Mouse (Mus musculus): ENCODE results near the gene Rnf31. TPM values are rescaled to one million over a fixed set of nuclear protein-coding genes. Genes with fewer than 3 reads are reported as not detected.

Rnf31 gene
- polyA plus RNA-seq, 1 experiment from 2014 or later: 20.6 TPM

DNA sequence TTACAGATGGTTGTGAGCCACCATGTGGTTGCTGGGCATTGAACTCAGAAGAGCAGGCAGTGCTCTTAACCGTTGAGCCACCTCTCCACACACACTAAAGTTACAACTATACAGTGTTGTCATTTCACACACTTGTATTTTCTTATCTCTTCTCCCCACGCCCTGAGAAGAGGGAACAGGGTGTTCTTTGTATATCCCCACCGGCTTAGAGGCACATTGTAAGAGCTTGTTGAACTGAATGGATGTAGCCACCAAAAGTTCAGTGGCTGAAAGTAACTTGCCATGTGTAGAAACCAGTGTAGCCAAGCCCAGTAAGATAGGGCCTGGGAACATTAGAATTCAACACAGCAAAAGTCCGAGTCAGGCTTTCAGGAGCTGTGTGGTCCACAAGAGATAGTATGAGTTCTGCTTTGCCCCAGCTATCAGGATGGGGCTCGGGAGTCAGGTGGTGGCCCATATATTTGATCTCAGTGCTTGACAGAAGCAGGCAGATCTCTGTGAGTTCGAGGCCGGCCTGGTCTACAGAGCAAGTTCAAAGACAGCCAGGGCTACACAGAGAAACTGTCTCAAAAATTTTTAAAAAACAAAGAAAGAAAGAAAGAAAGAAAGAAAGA is 23.2 kb downstream of the Rnf31 start:
- H3K9ac ChIP-seq: no peak overlapping the region
- H3K4me3 ChIP-seq: no peak overlapping the region
- H3K27ac ChIP-seq: no peak overlapping the region
- WGBS: 79% methylated on average over 7 of the region's 7 CpGs
- no peaks in the 10 kb centered on the region for H3K36me3 ChIP-seq
- H3K4me2 ChIP-seq (replicated peaks): no peak overlapping the region
- no peaks in the 10 kb centered on the region for H3K27me3 ChIP-seq
- H3K9me3 ChIP-seq: no peaks in the 10 kb centered on the region
- no peak for ATAC-seq (ENCODE audit: insufficient number of reproducible peaks, insufficient read depth, low FRiP score, low TSS enrichment)
- no peaks in the 10 kb centered on the region for H3K4me1 ChIP-seq

GRCm38 (mm10) chr14:55615876-55616275 is 24.4 kb downstream of the Rnf31 start:
- ATAC-seq (ENCODE audit: insufficient number of reproducible peaks, insufficient read depth, low FRiP score, low TSS enrichment): no peak
- Histone ChIP-seq H3K9ac (no peak overlapping the region), H3K4me3 (no peak overlapping the region), H3K4me1 (no peaks in the 10 kb centered on the region), H3K36me3 (no peaks in the 10 kb centered on the region), H3K27ac (no peak overlapping the region), H3K9me3 (no peaks in the 10 kb centered on the region), H3K27me3 (no peaks in the 10 kb centered on the region), H3K4me2 (replicated peaks) (no peak overlapping the region)
- 24% methylated on average over 2 of the region's 2 CpGs for WGBS

- Histone ChIP-seq H3K4me2 (replicated peaks) (no peak overlapping the region), H3K27me3 (no peaks in the 10 kb centered on the region), H3K4me3 (no peak overlapping the region), H3K36me3 (no peaks in the 10 kb centered on the region), H3K9me3 (no peaks in the 10 kb centered on the region), H3K4me1 (no peaks in the 10 kb centered on the region), H3K27ac (no peak overlapping the region), H3K9ac (no peak overlapping the region)
- WGBS: 90% methylated on average over 2 of the region's 2 CpGs
- ATAC-seq (ENCODE audit: insufficient number of reproducible peaks, insufficient read depth, low FRiP score, low TSS enrichment): no peak
Observed at GRCm38 (mm10) chr14:55616844-55617243, 25.3 kb downstream of the Rnf31 start.

DNA sequence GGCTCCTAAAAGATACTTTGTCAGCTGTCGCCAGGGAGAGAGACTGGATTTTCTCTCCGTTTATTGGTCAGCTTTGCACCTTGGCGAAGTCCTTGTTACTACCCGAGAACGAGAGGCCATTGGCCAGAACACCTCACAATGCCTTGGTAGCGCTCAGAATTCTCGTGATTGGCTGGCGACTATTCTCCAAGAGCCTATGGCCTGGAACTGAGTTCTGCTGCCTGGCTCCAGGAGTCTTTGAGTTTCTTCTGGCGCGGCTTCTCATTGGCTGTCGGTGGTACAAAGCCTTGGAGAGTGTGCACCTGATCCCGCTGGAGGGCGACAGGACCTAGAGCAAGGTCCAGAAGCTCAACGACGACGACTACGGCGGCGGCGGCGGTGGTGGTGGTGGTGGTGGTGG is 26.3 kb downstream of the Rnf31 start, which contains the start of gene Rec8:
TSS of gene Rec8 (plus strand) at position 216 of the 400 bp plus-strand sequence.
- no peaks in the 10 kb centered on the region for H3K4me1 ChIP-seq
- H3K36me3 ChIP-seq: no peaks in the 10 kb centered on the region
- H3K4me3 ChIP-seq: peak within 1 kb of the TSS; percentile 18
- no peak within 1 kb of the TSS for H3K9ac ChIP-seq
- ATAC-seq (ENCODE audit: insufficient number of reproducible peaks, insufficient read depth, low FRiP score, low TSS enrichment): peak; percentile 43; the same call in 1 of the 2 replicates
- no peak within 1 kb of the TSS for H3K27ac ChIP-seq
- H3K27me3 ChIP-seq: no peaks in the 10 kb centered on the region
- peak within 1 kb of the TSS; percentile 35 for H3K4me2 ChIP-seq (replicated peaks)
- 18% methylated on average over 21 of the region's 21 CpGs for WGBS
- no peaks in the 10 kb centered on the region for H3K9me3 ChIP-seq

GRCm38 (mm10) chr14:55618486-55619195 is 27.1 kb downstream of the Rnf31 start:
- WGBS: 41% methylated on average over 22 of the region's 22 CpGs
- no peak for ATAC-seq (ENCODE audit: insufficient number of reproducible peaks, insufficient read depth, low FRiP score, low TSS enrichment)
- H3K9ac ChIP-seq: no peak overlapping the region
- H3K27me3 ChIP-seq: no peaks in the 10 kb centered on the region
- H3K4me3 ChIP-seq: peak overlapping the region; percentile 18
- no peak overlapping the region for H3K27ac ChIP-seq
- no peaks in the 10 kb centered on the region for H3K36me3 ChIP-seq
- no peaks in the 10 kb centered on the region for H3K9me3 ChIP-seq
- H3K4me1 ChIP-seq: no peaks in the 10 kb centered on the region
- H3K4me2 ChIP-seq (replicated peaks): peak overlapping the region; percentile 35

- H3K9ac ChIP-seq: no peak overlapping the region
- no peak overlapping the region for H3K27ac ChIP-seq
- H3K4me1 ChIP-seq: no peaks in the 10 kb centered on the region
- peaks cover 91% of the 10 kb centered on the region for H3K36me3 ChIP-seq
- no peak overlapping the region for H3K4me2 ChIP-seq (replicated peaks)
- WGBS: 96% methylated on average over 27 of the region's 27 CpGs
- H3K4me3 ChIP-seq: no peak overlapping the region
- no peaks in the 10 kb centered on the region for H3K9me3 ChIP-seq
- no peak for ATAC-seq (ENCODE audit: insufficient number of reproducible peaks, insufficient read depth, low FRiP score, low TSS enrichment)
- H3K27me3 ChIP-seq: no peaks in the 10 kb centered on the region
Observed at GRCm38 (mm10) chr14:55628077-55628827, 36.7 kb downstream of the Rnf31 start.

DNA sequence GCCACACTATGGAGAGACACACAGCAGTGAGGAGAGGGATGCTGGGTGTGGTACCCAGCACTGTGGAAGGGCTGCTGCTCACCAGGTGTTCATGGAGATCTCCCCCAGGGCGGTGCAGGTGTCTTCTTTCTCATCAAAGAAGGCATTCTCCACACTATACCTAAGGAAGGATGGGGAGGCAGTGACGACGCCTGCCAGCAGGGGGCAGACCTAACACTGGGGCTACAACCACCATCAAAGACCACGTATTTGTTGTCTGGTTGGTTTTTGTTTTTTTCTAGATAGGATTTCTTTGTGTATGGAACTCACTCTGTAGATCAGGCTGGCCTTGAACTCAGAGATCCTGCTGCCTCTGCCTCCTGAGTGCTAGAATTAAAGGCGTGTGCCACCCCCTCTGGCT is 37.8 kb downstream of the Rnf31 start:
- no peaks in the 10 kb centered on the region for H3K9me3 ChIP-seq
- H3K4me1 ChIP-seq: peaks cover 1% of the 10 kb centered on the region
- H3K4me2 ChIP-seq (replicated peaks): no peak overlapping the region
- H3K4me3 ChIP-seq: no peak overlapping the region
- no peak overlapping the region for H3K9ac ChIP-seq
- 50% methylated on average over 5 of the region's 5 CpGs for WGBS
- H3K27ac ChIP-seq: no peak overlapping the region
- peaks cover 97% of the 10 kb centered on the region for H3K36me3 ChIP-seq
- no peak for ATAC-seq (ENCODE audit: insufficient number of reproducible peaks, insufficient read depth, low FRiP score, low TSS enrichment)
- H3K27me3 ChIP-seq: no peaks in the 10 kb centered on the region

GRCm38 (mm10) chr14:55634874-55635522 is 43.5 kb downstream of the Rnf31 start:
- Histone ChIP-seq H3K4me3 (peak overlapping the region; percentile 59), H3K4me2 (replicated peaks) (peak overlapping the region; percentile 94), H3K4me1 (peaks cover 13% of the 10 kb centered on the region), H3K27me3 (no peaks in the 10 kb centered on the region), H3K36me3 (peaks cover 81% of the 10 kb centered on the region), H3K9ac (peak overlapping the region; percentile 67), H3K9me3 (no peaks in the 10 kb centered on the region), H3K27ac (peak overlapping the region; percentile 41; the same call in 1 of the 2 replicates)
- 5% methylated on average over 23 of the region's 23 CpGs for WGBS
- peak; percentile 57; the same call in 1 of the 2 replicates for ATAC-seq (ENCODE audit: insufficient number of reproducible peaks, insufficient read depth, low FRiP score, low TSS enrichment)

DNA sequence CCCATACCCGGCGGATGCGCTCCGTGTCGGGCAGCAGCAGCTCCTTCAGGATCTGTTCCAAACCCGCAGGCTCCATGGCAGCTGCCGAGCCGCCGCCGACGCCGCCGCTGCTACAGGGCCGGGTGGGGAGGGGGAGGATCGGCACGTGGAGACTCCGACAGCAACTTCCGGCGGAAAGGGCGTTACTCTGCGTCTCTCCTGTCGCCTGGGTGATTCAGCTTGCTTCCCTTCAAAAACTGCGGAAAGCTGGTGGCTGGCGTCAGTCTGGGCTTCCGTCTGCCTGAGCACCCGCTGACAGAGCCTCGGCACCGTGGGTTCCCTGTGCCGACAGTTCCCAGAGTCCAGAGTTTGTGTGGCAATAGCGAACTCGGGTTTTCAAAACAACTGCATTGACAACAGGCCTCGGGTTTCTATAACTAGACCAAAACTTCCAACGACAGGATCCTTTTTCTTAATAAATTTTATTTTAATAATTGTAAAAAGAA is 44.1 kb downstream of the Rnf31 start, which contains the start of gene Ipo4:
TSS of gene Ipo4 (minus strand) at position 435 of the 485 bp plus-strand sequence.
- WGBS: 2% methylated on average over 33 of the region's 33 CpGs
- Histone ChIP-seq H3K36me3 (peaks cover 81% of the 10 kb centered on the region), H3K9me3 (no peaks in the 10 kb centered on the region), H3K27me3 (no peaks in the 10 kb centered on the region), H3K9ac (peak within 1 kb of the TSS; percentile 67), H3K27ac (peak within 1 kb of the TSS; percentile 41; the same call in 1 of the 2 replicates), H3K4me1 (peaks cover 13% of the 10 kb centered on the region), H3K4me2 (replicated peaks) (peak within 1 kb of the TSS; percentile 94), H3K4me3 (peak within 1 kb of the TSS; percentile 59)
- peak; percentile 71 for ATAC-seq (ENCODE audit: insufficient number of reproducible peaks, insufficient read depth, low FRiP score, low TSS enrichment)

- no peak for ATAC-seq (ENCODE audit: insufficient number of reproducible peaks, insufficient read depth, low FRiP score, low TSS enrichment)
- no peaks in the 10 kb centered on the region for H3K27me3 ChIP-seq
- peaks cover 20% of the 10 kb centered on the region for H3K4me1 ChIP-seq
- 94% methylated on average over 9 of the region's 9 CpGs for WGBS
- no peak within 1 kb of the TSS for H3K4me3 ChIP-seq
- no peak within 1 kb of the TSS for H3K9ac ChIP-seq
- peaks cover 69% of the 10 kb centered on the region for H3K36me3 ChIP-seq
- no peak within 1 kb of the TSS for H3K4me2 ChIP-seq (replicated peaks)
- no peaks in the 10 kb centered on the region for H3K9me3 ChIP-seq
- H3K27ac ChIP-seq: no peak within 1 kb of the TSS
Observed at GRCm38 (mm10) chr14:55637795-55638194, 46.3 kb downstream of the Rnf31 start, which contains the start of gene Gm49378. Gene Gm49378, minus strand, starts transcription at chr14:55637895.

DNA sequence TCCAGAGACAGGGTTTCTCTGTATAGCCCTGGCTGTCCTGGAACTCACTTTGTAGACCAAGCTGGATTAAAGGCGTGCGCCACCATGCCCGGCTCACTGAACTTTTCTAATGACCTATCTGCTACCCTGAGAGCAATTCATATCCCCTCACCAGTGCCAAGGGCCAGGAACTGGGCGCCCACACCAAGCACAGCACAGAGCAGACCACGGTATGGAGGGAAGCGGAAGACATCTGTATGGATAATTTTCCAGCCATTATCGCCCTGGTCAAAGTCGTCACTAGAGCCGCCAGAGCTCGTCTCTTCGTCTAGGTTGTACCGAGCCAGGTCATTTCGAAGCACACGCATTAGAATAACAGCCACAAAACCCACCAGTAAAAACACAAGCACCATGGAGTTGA is 49.3 kb downstream of the Rnf31 start:
- Histone ChIP-seq H3K4me2 (replicated peaks) (no peak overlapping the region), H3K4me1 (peaks cover 23% of the 10 kb centered on the region), H3K27me3 (no peaks in the 10 kb centered on the region), H3K36me3 (peaks cover 53% of the 10 kb centered on the region), H3K9ac (no peak overlapping the region), H3K27ac (no peak overlapping the region), H3K4me3 (no peak overlapping the region), H3K9me3 (no peaks in the 10 kb centered on the region)
- WGBS: 94% methylated on average over 14 of the region's 14 CpGs
- no peak for ATAC-seq (ENCODE audit: insufficient number of reproducible peaks, insufficient read depth, low FRiP score, low TSS enrichment)

Measured in embryonic facial prominence, embryonic 12.5 days (tissue).